Mouse (Mus musculus): ENCODE data around the gene Supt3.
A peak's percentile ranks its signal among the peaks of the same experiment; 100 is the strongest.

The Supt3 gene

DNA sequence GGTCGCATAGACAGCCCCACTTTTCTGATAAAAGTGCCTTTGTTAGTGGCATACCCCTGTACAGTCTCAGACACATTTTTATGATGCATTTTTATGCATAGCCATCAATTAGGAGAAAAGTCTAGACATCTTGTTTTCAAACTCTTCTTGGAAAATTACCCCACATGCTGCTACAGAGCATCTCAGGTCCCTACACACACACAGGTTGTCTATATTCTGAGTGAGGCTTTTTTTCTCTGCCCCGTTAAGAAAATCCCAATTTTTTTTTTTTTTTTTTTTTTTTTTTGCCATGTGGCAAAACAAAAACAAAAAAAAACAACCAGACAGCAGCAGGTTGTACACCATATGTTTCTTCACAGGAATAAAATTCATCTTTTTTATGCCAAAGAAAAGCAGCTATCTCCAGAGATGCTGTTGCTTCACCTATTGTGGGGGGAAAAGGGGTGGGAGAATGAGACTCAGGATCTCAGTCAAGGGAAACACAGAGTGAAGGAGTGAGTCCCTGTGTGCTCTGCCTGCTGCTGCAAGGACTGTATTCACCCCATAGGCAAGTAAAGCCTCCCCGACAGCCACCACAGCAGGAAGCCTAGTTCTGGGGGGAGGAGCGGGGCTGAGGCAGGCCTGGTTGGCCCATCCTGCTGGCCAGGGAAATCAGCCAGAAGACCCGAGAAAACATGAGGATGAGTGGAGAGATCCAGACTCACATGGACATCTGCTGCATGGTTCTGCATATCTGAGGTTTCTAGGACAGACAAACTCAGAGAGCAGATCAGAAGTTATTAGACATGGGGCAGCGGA lies 281.8 kb downstream of the Supt3 start:
- no peak for DNase-seq

- no peak for DNase-seq
Observed at GRCm38 (mm10) chr17:45063776-45064175, 286.8 kb downstream of the Supt3 start.

GRCm38 (mm10) chr17:45065465-45065864 lies 288.5 kb downstream of the Supt3 start:
- no peak for DNase-seq

DNA sequence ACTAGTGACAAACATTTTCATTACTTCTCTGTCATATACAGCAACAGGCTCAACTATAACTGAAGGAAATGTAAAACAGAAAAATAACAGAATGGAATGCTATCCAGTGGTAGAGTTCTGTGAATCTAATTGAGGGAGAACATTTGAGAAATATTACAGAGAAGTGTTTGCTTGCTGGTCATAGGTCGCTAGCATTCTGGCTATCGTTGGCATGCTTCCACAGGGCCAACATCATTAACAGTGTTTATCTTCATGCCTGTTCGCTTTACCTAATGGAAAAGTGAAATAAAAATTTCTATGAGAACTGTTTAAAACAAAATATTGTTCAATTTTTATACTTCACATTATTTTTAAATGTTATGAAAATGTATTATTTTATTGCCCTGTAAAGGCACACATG lies 290.5 kb downstream of the Supt3 start:
- DNase-seq = no peak

- DNase-seq = no peak
Observed at GRCm38 (mm10) chr17:45068321-45068720, 291.4 kb downstream of the Supt3 start.

DNA sequence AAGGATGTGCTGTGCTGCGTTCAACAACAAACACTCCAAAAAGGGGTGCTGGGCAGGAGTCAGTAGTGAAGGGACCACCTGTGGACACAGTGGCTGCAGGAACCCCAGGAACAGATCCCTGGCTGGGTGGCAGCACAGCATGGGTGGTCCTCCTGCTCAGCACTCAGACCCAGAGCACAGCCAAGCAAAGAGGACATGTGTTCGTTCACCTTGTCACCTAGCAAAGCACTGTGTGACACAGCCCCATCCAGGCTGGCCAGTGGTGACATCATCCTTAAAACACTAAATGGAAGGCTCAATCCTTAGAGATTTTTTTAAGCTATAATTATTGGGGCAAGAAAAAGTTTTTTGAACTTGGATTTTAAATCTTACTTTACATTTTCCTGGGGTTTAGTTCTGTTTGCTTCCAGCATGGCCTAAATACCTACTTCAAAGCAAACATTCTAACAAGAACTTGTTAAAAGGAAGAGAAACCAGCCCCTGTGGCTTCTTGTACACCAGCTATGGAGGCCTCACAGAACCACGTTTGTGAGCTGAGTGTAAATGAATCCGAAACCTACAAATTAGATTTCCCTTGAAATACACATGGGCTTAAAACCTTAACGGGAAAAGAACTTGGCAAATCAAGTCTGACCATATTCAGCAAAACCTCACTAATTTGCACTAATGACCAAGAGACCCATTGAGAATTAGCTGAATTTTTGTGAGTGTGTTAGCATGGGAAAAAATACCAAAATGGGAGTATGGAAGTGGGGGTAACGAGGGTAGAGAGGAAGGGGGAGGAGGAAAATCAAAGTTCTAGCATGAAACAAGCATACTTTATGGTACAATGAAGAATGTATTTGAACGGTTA lies 295.8 kb downstream of the Supt3 start:
- no peak for DNase-seq

DNA sequence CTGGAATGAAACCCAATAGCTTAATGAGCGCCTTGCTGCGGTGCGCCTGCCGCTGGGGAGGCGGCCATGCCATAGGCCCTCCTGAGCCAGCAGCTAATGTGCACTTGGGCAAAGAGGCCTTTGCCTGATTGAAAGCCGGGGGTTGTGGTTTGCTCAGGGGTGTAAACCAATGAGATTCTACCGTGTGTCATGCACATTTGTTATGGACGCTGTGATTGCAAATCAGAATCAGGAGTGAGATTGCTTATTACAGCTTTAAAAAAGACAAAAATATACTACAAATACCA lies 296.3 kb downstream of the Supt3 start:
- no peak for DNase-seq

- no peak for DNase-seq
Observed at GRCm38 (mm10) chr17:45073779-45074178, 296.8 kb downstream of the Supt3 start.

DNA sequence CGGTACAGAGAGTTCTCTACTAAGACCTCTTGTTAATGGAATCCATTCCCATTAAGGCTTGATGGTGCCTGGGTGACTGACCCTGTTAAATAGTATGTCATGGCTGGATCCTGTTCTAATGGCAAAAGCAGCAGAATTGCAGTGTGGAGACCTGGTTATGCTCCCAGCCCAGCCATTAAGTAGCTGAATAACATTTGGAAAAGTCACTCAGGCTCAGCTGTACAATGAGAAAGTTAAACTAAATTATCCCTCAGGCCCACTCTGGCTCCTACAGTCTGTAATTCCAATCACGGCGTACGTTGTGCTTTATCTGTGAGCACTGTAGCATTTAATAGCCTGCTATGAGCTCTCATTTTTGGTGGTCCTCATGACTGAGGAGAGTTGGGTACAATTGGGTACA lies 300.0 kb downstream of the Supt3 start:
- no peak for DNase-seq

- no peak for DNase-seq
Observed at GRCm38 (mm10) chr17:45077921-45078640, 301.1 kb downstream of the Supt3 start.

DNA sequence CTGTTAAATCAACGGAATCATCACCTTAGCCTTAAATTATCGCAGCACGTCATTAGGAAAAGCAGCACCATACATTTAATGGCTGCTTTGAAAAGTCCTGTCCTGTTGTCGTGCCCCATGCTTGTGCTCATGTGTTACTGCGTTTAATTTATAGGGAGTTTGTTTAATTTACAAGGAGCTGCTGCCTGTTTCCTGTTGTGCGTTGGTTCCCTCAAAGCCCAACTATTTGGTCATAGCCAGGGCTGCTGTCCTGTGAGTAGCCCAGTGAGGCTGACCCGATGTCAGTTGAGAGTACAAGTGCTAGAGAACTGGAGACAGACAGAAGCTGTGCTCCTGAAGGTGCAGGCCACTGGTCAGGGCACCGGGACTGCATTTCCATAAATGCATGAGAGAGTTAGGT lies 304.6 kb downstream of the Supt3 start:
- no peak for DNase-seq

DNA sequence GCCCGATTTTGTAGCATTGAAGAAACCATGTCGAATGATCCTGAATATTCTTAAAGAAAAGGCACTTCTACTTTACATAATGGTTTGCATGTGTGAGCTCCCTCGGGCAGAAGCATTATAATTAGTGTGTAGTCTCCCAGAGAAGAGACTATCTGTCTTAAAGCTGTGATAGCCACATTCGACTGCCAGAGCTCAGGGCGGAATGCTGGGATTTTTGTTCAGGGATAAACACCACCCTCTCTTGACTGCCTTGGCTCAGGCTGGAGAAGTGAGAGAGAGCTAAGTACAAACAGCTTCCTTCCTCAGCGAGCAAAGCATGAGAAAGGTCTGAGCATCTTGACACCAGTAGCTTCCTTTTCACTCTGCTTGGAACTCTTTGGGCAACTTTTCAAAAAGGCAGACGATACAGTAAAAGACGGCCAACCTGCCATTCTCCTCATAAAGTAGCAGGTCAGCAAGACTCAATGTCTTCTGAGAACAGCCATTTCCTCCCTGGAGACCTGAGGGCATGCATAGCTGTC lies 305.1 kb downstream of the Supt3 start:
- DNase-seq = no peak

- DNase-seq = peak; percentile 34
Observed at GRCm38 (mm10) chr17:45086361-45086760, 309.4 kb downstream of the Supt3 start.

DNA sequence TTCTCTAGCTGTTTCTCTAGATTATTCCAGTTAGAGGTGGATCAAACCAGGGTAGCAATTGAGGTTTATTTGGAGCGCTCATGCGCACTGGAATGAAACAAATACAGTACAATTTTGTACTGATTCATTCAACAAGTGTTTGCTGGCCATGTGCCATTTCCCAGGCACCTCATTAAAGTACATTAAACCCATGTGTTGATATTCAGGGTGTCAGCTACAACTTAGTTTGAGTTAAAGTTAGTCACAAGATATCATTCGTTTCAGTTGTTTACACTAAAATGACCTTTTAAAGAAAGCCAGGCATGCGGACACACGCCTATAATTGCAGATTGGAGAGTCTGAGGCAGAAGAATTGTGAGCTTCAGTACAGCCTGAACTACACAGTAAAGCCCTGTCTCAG lies 310.1 kb downstream of the Supt3 start:
- peak; percentile 36 for DNase-seq

- no peak for DNase-seq
Observed at GRCm38 (mm10) chr17:45101064-45101463, 324.1 kb downstream of the Supt3 start.

- DNase-seq = no peak
Observed at GRCm38 (mm10) chr17:45115386-45115785, 338.4 kb downstream of the Supt3 start.

GRCm38 (mm10) chr17:45118565-45119471 lies 341.9 kb downstream of the Supt3 start:
- no peak for DNase-seq

DNA sequence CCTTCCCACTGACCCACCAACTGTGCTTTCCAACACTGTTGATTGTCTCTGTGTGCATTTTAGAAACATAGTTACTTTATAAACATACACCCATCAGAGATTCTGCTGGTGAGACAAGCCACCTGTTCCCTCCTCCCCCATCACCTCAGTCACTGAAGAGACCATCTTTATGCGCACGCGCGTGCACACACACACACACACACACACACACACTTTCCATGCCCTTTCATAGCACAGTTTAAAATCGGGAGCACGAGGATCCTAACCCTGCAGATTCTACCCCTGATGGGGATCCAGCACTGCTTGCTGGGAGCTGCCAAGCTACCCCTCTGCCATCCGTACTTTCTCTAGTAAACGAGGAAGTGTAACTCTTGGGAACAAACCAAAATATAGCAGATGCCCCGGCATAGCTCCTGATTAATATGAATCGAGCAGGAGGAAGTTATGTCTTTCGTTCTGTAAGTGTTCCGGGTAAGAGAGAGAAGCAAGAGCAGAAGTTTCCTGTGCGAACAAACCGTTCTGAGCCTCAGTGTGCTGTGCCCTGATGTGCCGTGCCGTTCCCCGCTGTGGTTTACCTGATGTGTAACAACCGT lies 342.8 kb downstream of the Supt3 start:
- DNase-seq = no peak

DNA sequence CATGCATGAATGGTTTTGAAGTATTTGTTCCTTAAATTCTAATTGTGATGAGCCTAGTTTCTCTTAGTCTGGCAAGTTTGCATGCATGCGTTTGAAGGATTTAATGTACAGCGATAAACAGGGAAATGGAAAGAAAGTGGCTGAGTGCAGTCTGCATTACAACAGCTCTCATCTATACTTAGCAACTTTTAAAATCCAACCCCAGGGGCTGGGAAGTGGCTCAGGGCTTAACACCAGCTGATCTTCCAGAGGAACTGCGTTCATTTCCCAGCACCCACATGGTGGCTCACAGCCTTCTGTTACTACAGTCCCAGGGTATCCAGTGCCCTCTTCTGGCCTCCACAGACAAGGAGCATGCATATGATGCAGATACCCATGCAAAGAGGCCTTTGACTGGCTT lies 346.9 kb downstream of the Supt3 start:
- DNase-seq = no peak

DNA sequence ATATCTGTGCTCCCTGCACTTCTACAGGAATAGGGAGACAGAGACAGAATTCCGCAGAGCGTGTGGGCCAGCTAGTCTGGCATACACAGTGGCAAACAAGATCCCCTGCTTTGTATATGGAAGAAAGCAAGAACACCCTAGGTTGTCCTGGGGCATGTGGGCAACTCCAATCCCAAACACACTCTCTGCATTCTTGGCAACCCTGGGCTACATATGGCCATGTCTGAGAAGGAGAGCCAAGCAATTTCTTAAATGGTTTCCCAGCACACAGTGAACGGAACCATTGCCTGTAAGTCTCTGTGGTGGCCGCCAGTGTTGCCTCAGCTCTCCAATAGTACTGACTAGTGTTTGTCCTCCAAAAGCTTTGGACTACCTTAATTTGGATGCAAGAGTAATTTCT lies 351.7 kb downstream of the Supt3 start:
- no peak for DNase-seq

DNA sequence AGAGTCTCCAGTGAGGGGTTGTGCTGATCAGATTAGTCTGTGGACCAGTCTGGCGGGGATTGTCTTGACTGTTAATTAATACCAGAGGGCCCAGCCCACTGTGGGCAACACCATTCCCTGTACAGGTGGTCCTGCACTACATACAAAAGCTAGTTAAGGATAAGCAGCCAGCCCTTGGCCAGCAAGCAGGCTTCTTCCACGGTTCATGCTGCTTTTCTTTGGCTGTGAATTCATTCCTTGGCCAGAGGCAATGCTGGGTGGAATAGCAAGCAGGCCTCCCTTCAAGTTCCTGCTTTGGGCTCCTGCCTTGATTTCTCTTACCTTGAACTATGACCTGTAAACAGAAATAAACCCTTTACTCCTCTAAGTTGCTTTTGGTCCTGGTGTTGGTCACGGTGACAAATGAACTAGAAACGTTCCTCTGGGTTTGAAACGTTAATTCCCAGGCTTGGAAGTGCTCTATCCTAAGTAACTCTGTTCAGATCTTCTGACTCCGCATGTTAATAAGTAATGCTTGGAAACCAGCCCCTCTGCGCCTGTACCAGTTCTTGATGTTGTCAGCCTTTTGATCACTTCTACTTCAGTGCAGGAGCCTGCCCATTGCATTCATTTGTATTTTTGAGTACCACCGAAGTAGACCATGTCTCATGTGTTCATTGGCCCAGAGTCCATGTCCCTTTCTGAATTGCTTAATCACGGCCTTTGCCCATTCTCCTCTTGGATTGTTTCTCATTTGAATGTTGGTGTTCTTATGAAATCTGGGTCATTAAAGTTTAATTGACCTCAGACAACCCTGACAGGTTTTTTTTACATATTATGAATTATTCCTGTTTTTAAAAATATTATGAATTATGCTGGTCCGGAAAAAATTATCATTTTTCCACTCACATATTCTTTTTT lies 356.8 kb downstream of the Supt3 start:
- DNase-seq = peak; percentile 77
